Mouse (Mus musculus) lung, adult 2 months (tissue): ENCODE measurements at regions not wholly inside any gene's neighbourhood (a gene's known extent, or its start where the extent isn't known, plus 50 kb on each side); places are given as distances from the start of the nearest gene placed in this dataset.

Experiments used
- DNase-seq: peaks from one replicate; pipeline ENCODE4 v3.0.0; 2022
- H3K4me1 ChIP-seq: fragments of 200-500 bp; 2 replicates; pipeline ENCODE4 v1.6.1; 2011; ENCODE audit warnings: low read length; ENCODE audit not compliant: control insufficient read depth, insufficient read depth
- H3K4me3 ChIP-seq: fragments of 200-500 bp; replicated peaks from 2 replicates; pipeline ENCODE3; 2011; ENCODE audit warnings: low read depth, mild to moderate bottlenecking, control low read depth, low read length; ENCODE audit errors: extremely low read depth
- CTCF ChIP-seq: fragments of 200-500 bp; IDR thresholded peaks from 2 replicates; pipeline ENCODE4 v1.5.1; 2011; ENCODE audit warnings: mild to moderate bottlenecking, low read length, control low read depth; ENCODE audit not compliant: insufficient read depth
- POLR2A ChIP-seq: fragments of 200-500 bp; IDR thresholded peaks from 2 replicates; pipeline ENCODE4 v1.6.1; 2011; ENCODE audit warnings: low read depth, mild to moderate bottlenecking, control low read depth, low read length, borderline replicate concordance; ENCODE audit errors: extremely low read depth
- WGBS: fragments of 180-500 bp; shearing (Covaris S2); methylation state at CpG from one replicate; pipeline ENCODE4 v1.1.7; 2018; 5-methylcytosine and 5-hydroxymethylcytosine counted together

- TF ChIP-seq POLR2A: no peak
- TF ChIP-seq CTCF: no peak
- no peak for DNase-seq
- WGBS: 74% methylated on average over 8 of the region's 8 CpGs
- H3K4me3 ChIP-seq: no peak overlapping the region
- H3K4me1 ChIP-seq: no peaks in the 10 kb centered on the region
These were observed 244.7 kb upstream of the Zfp637 start for GRCm38 (mm10) chr6:117596166-117596840.

DNA sequence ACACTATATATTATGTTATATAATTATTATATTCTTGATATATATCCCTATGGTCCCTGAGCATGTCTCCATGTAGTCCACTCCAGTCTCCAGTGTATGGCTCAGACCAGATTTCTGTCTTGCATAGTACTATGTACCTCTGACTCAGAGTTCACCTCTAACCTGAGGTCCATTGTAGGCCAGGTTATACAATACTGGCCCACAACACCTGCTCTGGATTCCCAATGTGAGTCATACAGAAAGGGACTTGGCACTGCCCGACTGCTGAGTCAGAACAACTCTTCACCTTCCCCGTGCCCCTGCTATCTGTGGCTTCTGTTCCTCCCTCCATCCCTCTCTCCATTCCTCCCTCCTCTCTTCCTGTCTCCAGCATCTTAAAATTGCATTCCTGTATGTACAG, 236.1 kb upstream of the Zfp637 start:
- DNase-seq: no peak

DNA sequence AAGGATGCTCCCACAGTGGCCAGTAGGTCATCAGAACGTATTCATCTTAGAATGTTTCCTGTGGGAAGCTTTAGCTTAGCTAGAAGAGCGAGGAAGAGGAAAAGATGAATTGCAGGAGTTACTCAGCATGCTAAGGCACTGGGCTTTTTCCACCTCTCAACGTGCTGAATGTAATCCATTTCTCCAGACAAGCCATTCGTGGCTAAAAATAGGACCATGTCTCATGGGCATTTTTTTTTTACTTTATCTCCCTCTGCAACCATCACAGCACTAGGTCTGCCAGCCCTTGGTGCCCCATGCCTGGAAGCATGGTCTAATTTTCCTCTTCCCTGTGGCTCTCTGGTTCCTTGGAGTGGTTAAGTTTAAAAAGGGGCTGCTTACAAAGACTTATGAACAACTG, 235.3 kb upstream of the Zfp637 start:
- H3K4me1 ChIP-seq: peaks cover 2% of the 10 kb centered on the region
- 50% methylated on average over 4 of the region's 4 CpGs for WGBS
- no peak for DNase-seq
- TF ChIP-seq POLR2A (no peak), CTCF (no peak)
- H3K4me3 ChIP-seq: no peak overlapping the region

More for the DNA sequence above, 236.1 kb upstream of the Zfp637 start:
- no peaks in the 10 kb centered on the region; the same call in 1 of the 2 replicates for H3K4me1 ChIP-seq
- no peak overlapping the region for H3K4me3 ChIP-seq
- 69% methylated on average over 2 of the region's 2 CpGs for WGBS
- TF ChIP-seq POLR2A (no peak), CTCF (no peak)

- H3K4me1 ChIP-seq: peaks cover 2% of the 10 kb centered on the region
- TF ChIP-seq CTCF (no peak), POLR2A (no peak)
- no peak for DNase-seq
- no peak overlapping the region for H3K4me3 ChIP-seq
- 82% methylated on average over 6 of the region's 6 CpGs for WGBS
These were observed 234.8 kb upstream of the Zfp637 start for GRCm38 (mm10) chr6:117606211-117606610.

DNA sequence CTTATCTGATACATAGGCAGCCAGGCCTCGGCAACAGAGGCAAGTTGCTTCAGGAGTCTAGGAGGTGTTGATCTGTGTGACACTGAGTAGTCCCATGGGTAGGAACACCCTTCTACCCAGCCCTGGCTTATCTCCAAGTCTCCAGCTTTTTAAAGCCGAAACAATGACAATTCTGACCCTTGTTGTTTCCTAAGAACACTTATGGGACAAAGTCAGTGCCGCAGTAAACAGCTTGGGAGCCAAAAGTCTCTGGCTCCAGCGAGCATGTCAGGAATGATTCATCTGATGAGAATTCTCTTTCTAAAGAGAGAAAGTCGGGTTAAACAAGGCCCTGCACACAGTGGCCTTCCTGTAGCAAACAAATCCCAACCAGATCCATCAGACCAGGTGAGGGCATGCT, 234.0 kb upstream of the Zfp637 start:
- WGBS: 35% methylated on average over 5 of the region's 5 CpGs
- Histone ChIP-seq H3K4me1 (peaks cover 2% of the 10 kb centered on the region), H3K4me3 (no peak overlapping the region)
- no peak for DNase-seq
- no peak for TF ChIP-seq CTCF
- TF ChIP-seq POLR2A: no peak

DNA sequence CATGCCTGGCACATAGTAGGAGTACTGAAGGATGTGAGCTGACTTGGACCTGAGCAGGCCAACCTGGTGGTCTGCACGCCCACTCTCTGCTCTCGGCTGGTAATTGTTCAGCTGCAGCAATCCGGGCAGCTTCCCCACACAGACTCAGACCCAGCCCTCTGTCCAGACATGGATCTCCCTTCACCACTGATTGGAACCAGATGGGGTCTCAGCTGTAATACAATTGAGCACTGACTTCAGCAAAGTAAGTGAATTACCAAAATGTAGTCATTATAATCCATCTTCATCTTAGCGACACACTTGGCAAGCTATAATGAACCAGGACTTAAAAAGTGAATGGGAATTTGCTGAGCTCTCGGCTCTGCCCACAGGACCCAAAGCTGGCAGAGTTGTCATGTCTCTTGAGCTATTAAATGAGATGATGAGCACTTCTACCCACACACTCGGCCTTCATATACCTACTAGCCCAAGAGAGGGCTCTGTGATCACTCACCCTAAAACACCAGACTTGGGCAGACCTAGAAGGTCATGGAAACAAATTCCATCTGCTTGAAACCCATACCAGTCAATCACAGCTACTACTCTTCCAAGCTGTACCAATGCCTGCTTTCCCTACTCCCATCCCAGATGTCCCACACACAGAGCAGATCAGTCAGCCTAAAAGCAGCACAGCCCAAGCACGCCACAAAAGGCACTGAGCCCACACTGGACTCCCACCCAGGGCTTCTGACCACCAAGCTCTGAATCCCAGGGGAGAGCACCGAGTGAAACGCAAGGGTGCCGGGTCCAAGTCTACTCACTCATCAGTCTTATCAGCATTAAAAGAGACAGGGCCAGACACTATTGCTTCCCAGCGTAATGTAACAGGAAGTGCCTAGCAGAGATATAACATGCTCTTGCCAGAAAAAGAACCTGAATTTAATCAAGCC, 231.2 kb upstream of the Zfp637 start:
- no peak for DNase-seq
- TF ChIP-seq POLR2A (no peak), CTCF (no peak)
- Histone ChIP-seq H3K4me3 (no peak overlapping the region), H3K4me1 (peaks cover 2% of the 10 kb centered on the region)
- WGBS: 54% methylated on average over 11 of the region's 11 CpGs

GRCm38 (mm10) chr6:117611281-117611680, 229.7 kb upstream of the Zfp637 start:
- WGBS: 72% methylated on average over 10 of the region's 10 CpGs
- TF ChIP-seq CTCF (no peak), POLR2A (no peak)

DNA sequence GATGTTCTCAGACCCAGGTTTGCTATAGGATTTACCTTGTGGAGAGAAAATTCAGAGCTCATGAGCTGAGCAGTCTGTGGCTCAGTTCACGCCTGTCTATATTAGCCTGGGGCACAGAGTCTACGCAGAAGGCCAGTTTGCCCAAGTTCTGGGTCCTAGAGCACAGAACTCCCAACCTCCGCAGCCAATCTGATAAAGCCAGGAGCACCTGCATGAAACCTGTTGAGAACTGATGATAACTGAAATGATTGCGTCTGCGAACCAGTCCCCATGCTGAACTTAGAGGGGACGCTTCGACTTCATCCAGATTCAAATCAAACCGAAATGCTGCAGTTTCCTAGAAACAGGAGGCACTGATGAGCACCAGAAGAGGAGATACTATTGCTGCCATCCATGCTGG, 229.0 kb upstream of the Zfp637 start:
- no peak for DNase-seq
- no peak for TF ChIP-seq POLR2A
- no peak for TF ChIP-seq CTCF
- H3K4me1 ChIP-seq: peaks cover 2% of the 10 kb centered on the region
- H3K4me3 ChIP-seq: no peak overlapping the region
- 95% methylated on average over 8 of the region's 8 CpGs for WGBS

More at GRCm38 (mm10) chr6:117611281-117611680, 229.7 kb upstream of the Zfp637 start:
- Histone ChIP-seq H3K4me1 (peaks cover 2% of the 10 kb centered on the region), H3K4me3 (no peak overlapping the region)
- DNase-seq: no peak

DNA sequence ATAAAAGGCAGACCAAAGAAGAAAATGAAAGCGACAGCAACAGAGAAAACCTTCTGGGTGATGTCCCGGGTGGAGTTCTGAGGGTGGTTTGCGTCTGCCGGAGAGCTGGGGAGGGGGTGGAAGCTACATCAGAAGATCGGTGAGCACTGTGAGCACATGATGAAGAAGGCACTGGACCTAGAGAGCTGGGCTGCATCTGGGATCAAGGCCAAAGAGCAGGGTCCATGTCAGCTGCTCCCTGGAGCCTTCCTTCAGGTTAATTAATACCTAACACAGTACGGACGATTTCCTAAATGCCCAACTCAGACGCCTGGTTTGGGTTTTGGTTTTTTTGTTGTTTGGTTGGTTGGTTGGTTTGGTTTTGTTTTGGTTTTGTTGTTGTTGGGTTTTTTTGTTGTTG, 228.6 kb upstream of the Zfp637 start:
- peaks cover 2% of the 10 kb centered on the region for H3K4me1 ChIP-seq
- WGBS: 88% methylated on average over 8 of the region's 8 CpGs
- TF ChIP-seq POLR2A (no peak), CTCF (no peak)
- no peak for DNase-seq
- H3K4me3 ChIP-seq: no peak overlapping the region
